Mouse (Mus musculus) liver (tissue): ENCODE results near the gene Pkdcc.
A peak's percentile ranks its signal among the peaks of the same experiment; 100 is the strongest.

ENCODE experiments used
- DNase-seq: peaks from one replicate; pipeline ENCODE4 v3.0.0-alpha.2; 2020; ENCODE audit warnings: mixed read lengths

Pkdcc gene

GRCm38 (mm10) chr17:83213228-83213915 is 1.7 kb upstream of the Pkdcc start:
- no peak for DNase-seq

- peak; percentile 68 for DNase-seq
Observed at GRCm38 (mm10) chr17:83214161-83214592, 915 bp upstream of the Pkdcc start.

GRCm38 (mm10) chr17:83215529-83216244 is 595 bp downstream of the Pkdcc start:
- DNase-seq = no peak

- DNase-seq = no peak
Observed at GRCm38 (mm10) chr17:83216251-83216919, 1.3 kb downstream of the Pkdcc start.

GRCm38 (mm10) chr17:83218189-83218588 is 3.1 kb downstream of the Pkdcc start:
- DNase-seq = no peak

GRCm38 (mm10) chr17:83218722-83219121 is 3.6 kb downstream of the Pkdcc start:
- DNase-seq = no peak

- no peak for DNase-seq
Observed at GRCm38 (mm10) chr17:83219351-83220287, 4.5 kb downstream of the Pkdcc start.

- DNase-seq = no peak
Observed at GRCm38 (mm10) chr17:83220954-83221538, 6.0 kb downstream of the Pkdcc start.

GRCm38 (mm10) chr17:83221611-83222500 is 6.8 kb downstream of the Pkdcc start:
- no peak for DNase-seq

GRCm38 (mm10) chr17:83222705-83223104 is 7.6 kb downstream of the Pkdcc start:
- DNase-seq = no peak

- DNase-seq = no peak
Observed at GRCm38 (mm10) chr17:83224451-83224971, 9.4 kb downstream of the Pkdcc start.

- no peak for DNase-seq
Observed at GRCm38 (mm10) chr17:83226395-83226986, 11.4 kb downstream of the Pkdcc start.

GRCm38 (mm10) chr17:83231357-83231756 is 16.3 kb downstream of the Pkdcc start:
- no peak for DNase-seq

- no peak for DNase-seq
Observed at GRCm38 (mm10) chr17:83235227-83235626, 20.1 kb downstream of the Pkdcc start.

- DNase-seq = no peak
Observed at GRCm38 (mm10) chr17:83236202-83236601, 21.1 kb downstream of the Pkdcc start.

GRCm38 (mm10) chr17:83238123-83239058 is 23.3 kb downstream of the Pkdcc start:
- no peak for DNase-seq

- no peak for DNase-seq
Observed at GRCm38 (mm10) chr17:83244502-83244901, 29.4 kb downstream of the Pkdcc start.

- DNase-seq = no peak
Observed at GRCm38 (mm10) chr17:83245460-83245859, 30.4 kb downstream of the Pkdcc start.

GRCm38 (mm10) chr17:83246090-83246489 is 31.0 kb downstream of the Pkdcc start:
- DNase-seq = no peak
